Mouse (Mus musculus): Measurements from ENCODE around the gene Kif5a. TPM values are rescaled to one million over a fixed set of nuclear protein-coding genes. Genes with fewer than 3 reads are reported as not detected.

Gene Kif5a
- polyA plus RNA-seq, 1 experiment from 2014 or later: 14.9 TPM

GRCm38 (mm10) chr10:127269036-127269435 is 5.9 kb upstream of the Kif5a start:
- no peak overlapping the region for H3K4me3 ChIP-seq
- WGBS: 84% methylated on average over 12 of the region's 12 CpGs
- no peak for DNase-seq (ENCODE audit: low spot score)
- no peak overlapping the region for H3K27ac ChIP-seq (replicated peaks)
- peaks cover 27% of the 10 kb centered on the region for H3K4me1 ChIP-seq
- H3K36me3 ChIP-seq: peaks cover 60% of the 10 kb centered on the region
- peaks cover 11% of the 10 kb centered on the region for H3K27me3 ChIP-seq (ENCODE audit: low read depth, poor library complexity, severe bottlenecking)
- no peaks in the 10 kb centered on the region for H3K9me3 ChIP-seq (replicated peaks)

GRCm38 (mm10) chr10:127268401-127268800 is 5.3 kb upstream of the Kif5a start:
- H3K36me3 ChIP-seq: peaks cover 54% of the 10 kb centered on the region

DNA sequence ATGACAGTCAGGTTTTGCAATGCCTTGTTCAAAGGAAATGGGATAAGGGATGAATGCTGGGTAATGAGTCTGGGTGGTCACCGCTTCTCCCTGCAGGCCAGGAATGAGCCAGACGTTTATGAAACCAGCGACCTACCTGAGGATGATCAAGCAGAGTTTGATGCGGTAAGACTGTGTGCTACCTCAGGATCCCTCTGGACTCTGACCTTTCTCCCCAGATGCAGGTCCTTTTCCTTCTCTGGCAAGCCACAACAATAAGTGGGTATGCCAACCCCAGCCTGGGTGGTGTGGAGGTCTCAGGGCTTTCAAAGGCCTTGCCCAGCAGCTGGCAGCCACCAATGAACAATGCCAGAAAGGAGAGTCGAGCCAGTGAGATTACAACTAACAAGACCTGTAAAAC is 4.2 kb upstream of the Kif5a start:
- Histone ChIP-seq H3K27me3 (ENCODE audit: low read depth, poor library complexity, severe bottlenecking) (peaks cover 28% of the 10 kb centered on the region), H3K4me3 (peak overlapping the region; percentile 98), H3K27ac (replicated peaks) (no peak overlapping the region), H3K9me3 (replicated peaks) (no peaks in the 10 kb centered on the region), H3K36me3 (peaks cover 43% of the 10 kb centered on the region), H3K4me1 (peaks cover 38% of the 10 kb centered on the region)
- DNase-seq (ENCODE audit: low spot score): no peak
- 86% methylated on average over 5 of the region's 5 CpGs for WGBS

More at GRCm38 (mm10) chr10:127268401-127268800, 5.3 kb upstream of the Kif5a start:
- Histone ChIP-seq H3K4me1 (peaks cover 27% of the 10 kb centered on the region), H3K27ac (replicated peaks) (no peak overlapping the region), H3K9me3 (replicated peaks) (no peaks in the 10 kb centered on the region), H3K4me3 (0 out of 2 replicates have a peak overlapping the region, but pooled peaks have one; percentile 14), H3K27me3 (ENCODE audit: low read depth, poor library complexity, severe bottlenecking) (peaks cover 17% of the 10 kb centered on the region)
- 87% methylated on average over 5 of the region's 5 CpGs for WGBS
- no peak for DNase-seq (ENCODE audit: low spot score)

DNA sequence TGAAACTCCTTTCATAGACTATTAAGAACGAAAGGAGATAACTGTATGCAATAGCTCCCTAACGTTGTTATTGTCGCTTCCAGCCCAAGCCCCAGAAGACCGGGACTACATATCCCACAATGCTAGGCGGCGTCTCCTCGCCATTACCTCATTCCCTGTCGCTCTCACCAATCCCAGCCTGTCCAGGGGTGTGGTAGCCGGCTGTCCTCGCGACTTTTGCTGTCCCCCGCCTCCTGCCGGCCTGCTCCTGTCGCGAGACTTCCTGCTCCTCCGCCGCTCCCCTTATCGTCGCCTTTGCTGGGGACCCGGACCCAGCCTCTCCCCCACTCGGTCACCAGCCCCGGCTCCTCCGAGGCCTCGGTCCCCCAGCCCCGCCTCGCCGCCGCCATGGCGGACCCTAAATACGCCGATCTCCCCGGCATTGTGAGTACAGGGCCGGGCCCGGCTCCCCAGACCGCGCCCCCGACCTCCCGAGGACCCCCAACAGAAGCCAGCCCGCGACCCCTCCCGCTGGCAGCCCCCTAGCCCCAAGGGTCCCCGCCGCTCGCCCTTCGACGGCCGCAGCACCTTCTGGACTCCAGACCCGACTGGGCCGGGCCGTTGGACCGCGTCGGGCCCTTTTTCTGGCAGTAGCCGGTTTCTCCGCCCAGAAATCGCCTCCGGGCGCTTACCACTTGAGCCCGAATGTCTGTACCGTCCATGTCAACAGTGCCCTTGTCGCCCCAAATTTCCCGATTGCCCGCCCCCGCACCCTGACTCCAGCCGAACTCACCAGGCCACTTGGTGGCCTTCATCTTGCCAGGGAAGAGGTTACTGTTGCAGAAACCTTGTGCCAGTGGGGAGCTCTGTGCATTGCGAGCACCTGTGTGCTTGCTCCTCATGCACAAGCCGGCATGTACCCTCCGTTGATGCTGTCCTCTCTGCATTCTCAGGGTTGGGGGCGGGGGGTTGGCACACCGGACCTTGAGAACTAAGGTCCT is 3.3 kb upstream of the Kif5a start, which contains the start of gene Dctn2:
Gene Dctn2, plus strand, starts transcription at position 257 of the 980 bp plus-strand sequence.
- DNase-seq (ENCODE audit: low spot score): peak; percentile 97
- Histone ChIP-seq H3K4me3 (peak within 1 kb of the TSS; percentile 98), H3K27ac (replicated peaks) (peak within 1 kb of the TSS; percentile 98), H3K4me1 (peaks cover 43% of the 10 kb centered on the region), H3K36me3 (peaks cover 34% of the 10 kb centered on the region), H3K9me3 (replicated peaks) (no peaks in the 10 kb centered on the region), H3K27me3 (ENCODE audit: low read depth, poor library complexity, severe bottlenecking) (peaks cover 37% of the 10 kb centered on the region)
- WGBS: under 1% methylated on average over 70 of the region's 70 CpGs

- peaks cover 44% of the 10 kb centered on the region for H3K27me3 ChIP-seq (ENCODE audit: low read depth, poor library complexity, severe bottlenecking)
- peak overlapping the region; percentile 98 for H3K4me3 ChIP-seq
- peak overlapping the region; percentile 98; the same call in 1 of the 2 replicates for H3K27ac ChIP-seq (replicated peaks)
- no peak for DNase-seq (ENCODE audit: low spot score)
- no peaks in the 10 kb centered on the region for H3K9me3 ChIP-seq (replicated peaks)
- WGBS: 27% methylated on average over 4 of the region's 4 CpGs
- H3K4me1 ChIP-seq: peaks cover 46% of the 10 kb centered on the region
- H3K36me3 ChIP-seq: peaks cover 28% of the 10 kb centered on the region
Measured at GRCm38 (mm10) chr10:127265727-127266111, 2.6 kb upstream of the Kif5a start.

DNA sequence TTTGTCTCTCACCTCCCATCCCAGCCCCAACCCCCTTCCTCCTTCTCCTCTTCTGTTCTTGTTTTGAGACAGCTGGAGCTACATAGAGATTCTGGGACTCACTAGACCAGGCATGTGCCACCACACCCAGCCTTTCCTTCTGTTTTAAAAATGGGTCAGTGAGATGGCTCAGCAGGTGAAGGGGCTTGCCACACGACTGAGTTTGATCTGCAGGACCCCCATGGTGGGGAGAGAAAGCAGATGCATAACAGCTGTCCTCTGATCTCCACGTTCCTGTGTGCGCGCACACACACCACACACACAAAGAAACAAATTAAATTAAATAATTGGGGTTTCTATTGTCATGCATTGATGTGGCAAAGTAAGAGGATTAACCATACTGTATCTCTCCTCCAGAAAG is 1.8 kb upstream of the Kif5a start:
- H3K27me3 ChIP-seq (ENCODE audit: low read depth, poor library complexity, severe bottlenecking): peaks cover 47% of the 10 kb centered on the region
- H3K36me3 ChIP-seq: peaks cover 20% of the 10 kb centered on the region
- DNase-seq (ENCODE audit: low spot score): no peak
- H3K4me3 ChIP-seq: no peak overlapping the region
- H3K27ac ChIP-seq (replicated peaks): no peak overlapping the region
- 70% methylated on average over 4 of the region's 4 CpGs for WGBS
- H3K9me3 ChIP-seq (replicated peaks): no peaks in the 10 kb centered on the region
- peaks cover 45% of the 10 kb centered on the region for H3K4me1 ChIP-seq

DNA sequence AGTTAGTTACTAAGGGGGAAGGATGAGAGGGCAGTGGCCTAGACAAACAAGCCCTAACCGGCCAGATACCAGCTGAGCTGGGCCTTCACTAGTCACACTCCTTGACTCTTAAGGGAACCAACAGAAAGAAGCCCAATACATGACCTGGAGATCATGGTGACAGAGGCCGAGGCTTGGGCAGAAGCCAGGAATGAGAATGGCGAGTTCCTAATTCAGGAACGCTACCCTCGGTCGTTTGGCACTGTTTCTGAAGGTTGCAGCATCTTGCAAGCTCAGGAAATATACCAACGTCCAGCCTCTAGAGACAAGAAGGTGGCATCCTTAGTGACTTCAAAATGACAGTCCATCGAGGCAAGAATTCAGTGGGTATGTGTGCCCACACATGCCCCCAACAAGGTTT is 1.2 kb upstream of the Kif5a start:
- Histone ChIP-seq H3K27ac (replicated peaks) (no peak overlapping the region), H3K27me3 (ENCODE audit: low read depth, poor library complexity, severe bottlenecking) (peaks cover 47% of the 10 kb centered on the region), H3K4me3 (no peak overlapping the region), H3K4me1 (peaks cover 50% of the 10 kb centered on the region), H3K36me3 (peaks cover 14% of the 10 kb centered on the region), H3K9me3 (replicated peaks) (no peaks in the 10 kb centered on the region)
- no peak for DNase-seq (ENCODE audit: low spot score)
- 78% methylated on average over 8 of the region's 8 CpGs for WGBS

DNA sequence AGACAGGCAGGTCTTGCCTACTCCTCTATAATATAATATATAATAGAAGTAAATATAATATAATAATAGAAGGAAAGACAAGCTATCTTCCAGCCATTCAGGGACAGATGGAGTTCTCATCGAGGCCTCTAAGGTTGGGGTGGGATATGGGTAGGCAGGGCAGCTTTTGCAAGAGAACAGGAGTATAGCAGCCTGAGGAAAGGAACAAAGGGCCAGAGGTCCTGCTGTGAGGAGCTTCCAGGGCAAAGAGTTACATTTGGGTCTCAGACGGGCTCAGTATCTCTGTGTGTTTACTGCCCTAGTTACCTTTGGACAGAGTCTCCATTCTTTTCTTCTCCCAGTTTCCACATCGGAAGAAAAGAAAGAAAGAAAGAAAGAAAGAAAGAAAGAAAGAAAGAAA is 483 bp upstream of the Kif5a start:
- Histone ChIP-seq H3K36me3 (peaks cover 7% of the 10 kb centered on the region), H3K27me3 (ENCODE audit: low read depth, poor library complexity, severe bottlenecking) (peaks cover 47% of the 10 kb centered on the region), H3K4me1 (peaks cover 54% of the 10 kb centered on the region), H3K27ac (replicated peaks) (no peak overlapping the region), H3K4me3 (no peak overlapping the region), H3K9me3 (replicated peaks) (no peaks in the 10 kb centered on the region)
- DNase-seq (ENCODE audit: low spot score): no peak
- WGBS: 42% methylated on average over 3 of the region's 3 CpGs

- DNase-seq (ENCODE audit: low spot score): no peak
- H3K4me3 ChIP-seq: peak overlapping the region; percentile 57
- 64% methylated on average over 15 of the region's 15 CpGs for WGBS
Measured at GRCm38 (mm10) chr10:127261706-127262547, 1.2 kb downstream of the Kif5a start.

DNA sequence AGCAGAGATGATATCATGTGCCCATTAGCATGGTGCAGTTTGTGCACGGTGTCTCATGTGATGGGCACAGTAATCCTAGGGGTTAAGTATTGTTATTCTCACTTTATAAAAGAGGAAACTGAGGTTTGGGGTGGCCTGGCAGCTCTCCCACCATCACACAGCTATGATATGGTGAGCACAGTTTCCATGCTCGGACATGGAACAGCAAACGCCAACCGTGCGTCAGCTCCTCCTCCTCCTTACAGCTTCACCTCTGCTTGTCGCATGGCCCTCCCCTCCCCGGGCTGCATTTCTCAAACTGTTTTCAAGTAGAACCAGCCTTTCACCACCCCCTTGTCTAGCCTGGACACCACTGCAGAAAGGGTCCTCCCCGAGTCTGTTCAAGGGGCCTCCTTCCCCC is 4.7 kb downstream of the Kif5a start:
- H3K27ac ChIP-seq (replicated peaks): no peak overlapping the region
- no peak for DNase-seq (ENCODE audit: low spot score)
- H3K27me3 ChIP-seq (ENCODE audit: low read depth, poor library complexity, severe bottlenecking): peaks cover 31% of the 10 kb centered on the region
- H3K4me1 ChIP-seq: peaks cover 43% of the 10 kb centered on the region
- WGBS: 88% methylated on average over 8 of the region's 8 CpGs
- no peak overlapping the region for H3K4me3 ChIP-seq
- H3K9me3 ChIP-seq (replicated peaks): no peaks in the 10 kb centered on the region
- H3K36me3 ChIP-seq: no peaks in the 10 kb centered on the region

More at GRCm38 (mm10) chr10:127261706-127262547, 1.2 kb downstream of the Kif5a start:
- Histone ChIP-seq H3K27me3 (ENCODE audit: low read depth, poor library complexity, severe bottlenecking) (peaks cover 47% of the 10 kb centered on the region), H3K9me3 (replicated peaks) (no peaks in the 10 kb centered on the region), H3K36me3 (no peaks in the 10 kb centered on the region), H3K4me1 (peaks cover 40% of the 10 kb centered on the region), H3K27ac (replicated peaks) (peak overlapping the region; percentile 80)

DNA sequence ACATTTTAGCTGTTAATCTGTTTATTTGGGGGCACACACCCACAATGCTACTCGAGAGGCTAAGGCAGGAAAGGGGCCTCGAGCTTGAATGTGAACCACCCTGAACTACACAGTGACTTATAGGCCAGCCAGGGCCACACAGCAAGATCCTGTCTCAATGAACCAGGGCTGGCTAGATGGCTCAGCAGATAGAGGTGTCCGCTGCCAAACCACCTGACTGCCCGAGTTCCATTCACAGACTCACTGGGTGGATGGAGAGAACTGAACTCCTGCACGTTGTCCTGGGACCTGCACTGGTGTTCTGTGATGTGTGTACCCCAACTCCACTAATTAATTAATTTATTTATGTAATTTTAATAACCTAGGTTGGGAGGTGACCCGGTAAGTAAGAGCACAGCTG is 5.4 kb downstream of the Kif5a start:
- no peak overlapping the region for H3K27ac ChIP-seq (replicated peaks)
- 87% methylated on average over 6 of the region's 6 CpGs for WGBS
- no peak for DNase-seq (ENCODE audit: low spot score)
- H3K27me3 ChIP-seq (ENCODE audit: low read depth, poor library complexity, severe bottlenecking): peaks cover 24% of the 10 kb centered on the region
- H3K4me3 ChIP-seq: no peak overlapping the region
- no peaks in the 10 kb centered on the region for H3K36me3 ChIP-seq
- peaks cover 37% of the 10 kb centered on the region for H3K4me1 ChIP-seq
- H3K9me3 ChIP-seq (replicated peaks): no peaks in the 10 kb centered on the region

DNA sequence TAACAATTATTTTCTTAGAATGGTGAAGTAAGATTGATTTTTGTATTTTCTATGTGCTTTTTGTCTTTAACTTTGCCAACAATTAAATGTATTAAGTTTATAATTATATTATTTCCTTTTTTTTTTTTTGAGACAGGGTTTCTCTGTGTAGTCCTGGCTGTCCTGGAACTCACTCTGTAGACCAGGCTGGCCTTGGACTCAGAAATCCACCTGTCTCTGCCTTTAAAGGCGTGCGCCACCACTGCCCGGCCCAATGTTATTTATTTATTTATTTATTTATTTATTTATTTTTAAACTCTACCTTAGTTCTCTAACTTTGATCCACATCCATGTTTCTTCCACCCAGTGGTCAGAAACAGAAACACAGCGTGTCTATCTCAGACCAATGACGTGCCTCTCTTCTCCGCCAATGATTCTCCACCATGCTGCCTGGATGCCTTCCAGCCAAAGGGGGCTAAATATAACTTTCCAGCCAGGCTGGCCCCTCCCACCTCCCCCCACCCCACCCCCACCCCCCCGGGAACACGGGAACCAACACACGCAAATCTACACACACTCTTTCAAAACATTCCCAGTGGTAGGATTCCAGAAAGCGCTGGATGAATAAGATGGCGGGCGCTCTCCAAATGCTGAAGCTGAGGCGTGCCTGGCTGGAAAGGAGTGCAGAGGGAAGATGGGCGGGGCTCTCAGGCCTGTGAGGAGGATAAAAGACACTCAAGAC is 7.4 kb downstream of the Kif5a start:
- peaks cover 4% of the 10 kb centered on the region; the same call in 1 of the 2 replicates for H3K27me3 ChIP-seq (ENCODE audit: low read depth, poor library complexity, severe bottlenecking)
- no peaks in the 10 kb centered on the region for H3K9me3 ChIP-seq (replicated peaks)
- peak; percentile 73 for DNase-seq (ENCODE audit: low spot score)
- 26% methylated on average over 14 of the region's 14 CpGs for WGBS
- H3K4me3 ChIP-seq: peak overlapping the region; percentile 45
- H3K27ac ChIP-seq (replicated peaks): 0 out of 2 replicates have a peak overlapping the region, but pooled peaks have one; percentile 42
- no peaks in the 10 kb centered on the region for H3K36me3 ChIP-seq
- H3K4me1 ChIP-seq: peaks cover 24% of the 10 kb centered on the region
